Mouse (Mus musculus) cerebellum, adult 2 months (tissue): ENCODE measurements at regions not wholly inside any gene's neighbourhood (a gene's known extent, or its start where the extent isn't known, plus 50 kb on each side); places are given as distances from the start of the nearest gene placed in this dataset.

ENCODE experiments used
- CTCF ChIP-seq: fragments of 200-500 bp; IDR thresholded peaks from 2 replicates; pipeline ENCODE4 v1.5.1; 2011; ENCODE audit warnings: low read depth, mild to moderate bottlenecking, control low read depth, low read length, moderate library complexity, borderline replicate concordance; ENCODE audit not compliant: insufficient read depth
- POLR2A ChIP-seq: fragments of 200-500 bp; IDR thresholded peaks from 2 replicates; pipeline ENCODE4 v1.6.1; 2011; ENCODE audit warnings: low read length, control low read depth, borderline replicate concordance; ENCODE audit not compliant: insufficient read depth

DNA sequence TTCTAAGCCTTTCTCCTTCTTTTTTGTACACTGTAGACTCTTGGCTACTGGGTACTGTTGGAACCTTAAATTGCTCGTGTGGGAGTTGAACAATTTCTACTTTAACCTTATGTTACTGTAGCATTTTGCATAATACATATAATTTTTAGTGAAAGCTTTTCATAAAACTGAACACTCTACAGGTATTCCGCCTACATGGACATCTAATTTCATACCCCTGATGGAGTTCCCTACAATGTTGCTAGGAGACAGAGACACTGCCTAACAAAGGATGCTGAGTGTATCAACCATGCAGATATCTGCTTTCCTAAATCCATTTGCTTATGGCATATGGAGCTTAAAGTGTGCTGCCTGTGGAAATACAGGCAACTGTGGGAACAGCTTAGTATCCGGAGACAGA, 129.2 kb upstream of the Emcn start:
- TF ChIP-seq CTCF (no peak), POLR2A (no peak)
